Mouse (Mus musculus) urinary bladder, postnatal 0 days (tissue): ENCODE data around the gene Ltv1. TPM values are rescaled to one million over a fixed set of nuclear protein-coding genes. Genes with fewer than 3 reads are reported as not detected.

Experiments used
- polyA plus RNA-seq: library from polyadenylated mRNA; unstranded; fragments of >200 nt; fragmentation: Nextera tagmentation; extraction: Ambion mirVana; gene quantifications from 2 replicates; pipeline ENCODE4 v1.2.1, GENCODE M21; 2015

Ltv1 gene
- 44.6 and 55.5 TPM in 2 replicates for polyA plus RNA-seq

DNA sequence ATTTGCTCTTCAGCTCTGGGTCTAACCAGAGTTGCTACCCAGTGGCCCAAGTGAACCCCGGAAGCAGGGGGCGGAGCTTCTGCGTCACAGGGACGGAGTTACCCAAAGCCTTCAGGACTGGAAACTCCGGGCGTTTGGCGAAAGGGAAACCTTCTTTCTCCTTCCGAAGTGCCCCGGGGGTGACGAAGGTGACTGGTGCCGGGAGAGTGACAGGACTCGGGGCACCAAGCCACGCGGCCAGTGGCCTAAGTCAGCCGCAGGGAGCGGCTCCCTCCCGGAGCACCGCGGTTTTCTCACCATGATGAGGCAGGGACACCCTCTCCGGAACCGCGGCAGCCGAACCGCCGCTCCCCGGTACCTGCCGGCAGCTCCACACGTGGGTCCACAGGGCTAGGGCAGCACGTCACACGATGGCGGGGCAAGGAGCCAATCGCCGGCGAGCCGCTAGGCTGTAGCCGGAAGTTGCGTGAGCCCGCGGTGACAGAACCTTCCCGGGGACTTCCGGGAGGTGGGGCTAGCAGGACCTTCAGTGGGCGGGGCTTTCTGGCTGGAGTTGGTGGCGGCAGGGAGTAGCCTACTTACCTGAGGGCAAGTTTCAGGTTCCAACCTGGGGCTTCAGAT, at the start of gene Ltv1:
TSS of gene Ltv1 (minus strand) at position 438 of the 621 bp plus-strand sequence.

GRCm38 (mm10) chr10:13177973-13178624, 14.9 kb downstream of the Ltv1 start, which contains the start of gene Zc2hc1b:
Gene Zc2hc1b, minus strand, starts transcription at chr10:13178023.

Other genes starting within 250 kb of the Ltv1 start
- gene Stx11, start 228.9 kb downstream of the Ltv1 start, polyA plus RNA-seq, result 18.2 and 23.2 TPM in 2 replicates
- 29.1 and 30.9 TPM in 2 replicates for gene Sf3b5, start 187.8 kb downstream of the Ltv1 start, polyA plus RNA-seq
- gene Plagl1, start 132.7 kb downstream of the Ltv1 start, polyA plus RNA-seq, result 80.9 and 124 TPM in 2 replicates
- gene Zc2hc1b, start 15.1 kb downstream of the Ltv1 start, polyA plus RNA-seq, result not detected in 2 replicates